Mouse (Mus musculus) left cerebral cortex, adult 18-20 months (tissue): ENCODE measurements around the gene Ly6g. TPM values are rescaled to one million over a fixed set of nuclear protein-coding genes. Genes with fewer than 3 reads are reported as not detected.

Source experiments
- total RNA-seq, 2 experiments: library from RNA; stranded (reverse); gene quantifications; 2 replicates each; pipeline ENCODE4 v1.2.3; 2021

The Ly6g gene
- total RNA-seq, 2 experiments from 2014 or later = not detected

Other genes with a start within 250 kb of the Ly6g start
- gene Ly6i, start 171.8 kb upstream of the Ly6g start, total RNA-seq = under 1 TPM in 1 of 2 experiments, not detected in 1; 0.30 TPM
- gene Ly6a, start 157.2 kb upstream of the Ly6g start, total RNA-seq = 10 to 100 TPM; 26.5 to 32.4 TPM
- 10 to 100 TPM; 54.3 to 65.1 TPM for gene Ly6c1, start 106.4 kb upstream of the Ly6g start, total RNA-seq
- gene Ly6c2, start 43.3 kb upstream of the Ly6g start, total RNA-seq = 1 to 10 TPM; 1.9 to 2.3 TPM
- not detected for gene BC025446, start 61.1 kb downstream of the Ly6g start, total RNA-seq
- not detected for gene Ly6f, start 113.2 kb downstream of the Ly6g start, total RNA-seq